Mouse (Mus musculus) embryonic fibroblast, embryonic 13.5 days (primary cell): Measurements from ENCODE around the gene Cradd. TPM values are rescaled to one million over a fixed set of nuclear protein-coding genes. Genes with fewer than 3 reads are reported as not detected.

Experiments used
- H3K27ac ChIP-seq: 2 replicates; pipeline ENCODE4 v1.5.1; 2012; ENCODE audit warnings: low read length, control low read depth, inconsistent platforms; ENCODE audit not compliant: insufficient read depth
- H3K4me1 ChIP-seq: 2 replicates; pipeline ENCODE4 v1.6.1; 2011; ENCODE audit warnings: low read length; ENCODE audit not compliant: control insufficient read depth, insufficient read depth
- H3K4me3 ChIP-seq: 2 replicates; pipeline ENCODE4 v1.5.1; 2011; ENCODE audit warnings: mild to moderate bottlenecking, control low read depth, low read length; ENCODE audit not compliant: insufficient read depth
- CTCF ChIP-seq: IDR thresholded peaks from 2 replicates; pipeline ENCODE4 v1.5.1; 2011; ENCODE audit warnings: mild to moderate bottlenecking, control low read depth, low read length, moderate library complexity, borderline replicate concordance; ENCODE audit not compliant: insufficient read depth
- POLR2A ChIP-seq: IDR thresholded peaks from 2 replicates; pipeline ENCODE4 v1.6.1; 2011; ENCODE audit warnings: low read depth, mild to moderate bottlenecking, control low read depth, low read length, moderate library complexity
- polyA plus RNA-seq: library from polyadenylated mRNA; stranded (reverse); fragments of >200 nt; gene quantifications from 2 replicates; pipeline ENCODE4 v1.2.4, GENCODE M21; 2011; ENCODE audit warnings: low read depth; ENCODE audit not compliant: missing spikeins, insufficient read length

The Cradd gene
- polyA plus RNA-seq, 1 experiment, result 5.7 TPM

GRCm38 (mm10) chr10:95317581-95318391, 6.1 kb downstream of the Cradd start:
- TF ChIP-seq CTCF, result no peak
- TF ChIP-seq POLR2A, result no peak
- Histone ChIP-seq H3K4me1 (no peaks in the 10 kb centered on the region; the same call in 1 of the 2 replicates), H3K27ac (no peak overlapping the region), H3K4me3 (no peak overlapping the region)

- TF ChIP-seq CTCF (no peak), POLR2A (no peak)
- Histone ChIP-seq H3K4me3 (no peak overlapping the region), H3K4me1 (no peaks in the 10 kb centered on the region; the same call in 1 of the 2 replicates)
These were observed 6.8 kb downstream of the Cradd start for GRCm38 (mm10) chr10:95317091-95317490.

GRCm38 (mm10) chr10:95316675-95317074, 7.3 kb downstream of the Cradd start:
- H3K4me3 ChIP-seq, result no peak overlapping the region
- no peak for TF ChIP-seq CTCF
- no peak for TF ChIP-seq POLR2A
- no peaks in the 10 kb centered on the region for H3K4me1 ChIP-seq
- no peak overlapping the region for H3K27ac ChIP-seq

More at GRCm38 (mm10) chr10:95317091-95317490, 6.8 kb downstream of the Cradd start:
- no peak overlapping the region for H3K27ac ChIP-seq

- H3K4me1 ChIP-seq, result no peaks in the 10 kb centered on the region
- no peak overlapping the region for H3K27ac ChIP-seq
- H3K4me3 ChIP-seq, result no peak overlapping the region
- TF ChIP-seq POLR2A (no peak), CTCF (no peak)
These were observed 8.0 kb downstream of the Cradd start for GRCm38 (mm10) chr10:95315801-95316474.

GRCm38 (mm10) chr10:95315321-95315720, 8.6 kb downstream of the Cradd start:
- no peaks in the 10 kb centered on the region for H3K4me1 ChIP-seq
- no peak for TF ChIP-seq CTCF
- TF ChIP-seq POLR2A, result no peak
- no peak overlapping the region for H3K27ac ChIP-seq
- no peak overlapping the region for H3K4me3 ChIP-seq

- no peaks in the 10 kb centered on the region for H3K4me1 ChIP-seq
- no peak overlapping the region for H3K27ac ChIP-seq
- H3K4me3 ChIP-seq, result no peak overlapping the region
- TF ChIP-seq POLR2A, result no peak
- no peak for TF ChIP-seq CTCF
These were observed 9.9 kb downstream of the Cradd start for GRCm38 (mm10) chr10:95314019-95314418.

GRCm38 (mm10) chr10:95313524-95313923, 10.4 kb downstream of the Cradd start:
- Histone ChIP-seq H3K4me3 (no peak overlapping the region), H3K27ac (no peak overlapping the region), H3K4me1 (no peaks in the 10 kb centered on the region)
- TF ChIP-seq CTCF (no peak), POLR2A (no peak)

GRCm38 (mm10) chr10:95310688-95311441, 13.1 kb downstream of the Cradd start:
- no peak overlapping the region for H3K4me3 ChIP-seq
- TF ChIP-seq POLR2A (no peak), CTCF (no peak)
- H3K4me1 ChIP-seq, result no peaks in the 10 kb centered on the region
- H3K27ac ChIP-seq, result no peak overlapping the region

GRCm38 (mm10) chr10:95309412-95310322, 14.3 kb downstream of the Cradd start:
- TF ChIP-seq CTCF, result no peak
- TF ChIP-seq POLR2A, result no peak
- Histone ChIP-seq H3K27ac (no peak overlapping the region), H3K4me1 (no peaks in the 10 kb centered on the region), H3K4me3 (no peak overlapping the region)
